ENCODE assay signal across 15 mouse cellular contexts in the genomic region with DNA sequence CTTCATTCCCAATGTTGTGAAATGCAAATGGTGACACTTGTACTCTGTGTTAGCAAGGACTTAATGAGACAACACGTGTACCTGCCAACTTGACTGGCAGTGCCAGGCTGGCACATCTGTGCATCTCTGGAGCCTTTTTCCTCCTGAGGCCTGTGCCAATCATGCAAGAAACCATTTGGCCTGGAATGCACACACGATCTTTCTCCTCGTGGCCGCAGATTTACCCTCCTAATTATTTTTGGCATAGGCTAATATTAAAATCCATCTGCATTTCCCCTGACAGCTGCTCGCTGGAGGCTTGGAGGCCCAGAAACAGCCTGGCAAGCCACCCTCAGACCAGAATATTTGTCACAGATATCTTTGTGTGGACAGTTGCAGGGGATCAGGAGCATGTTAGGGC. TPM values are rescaled to one million over a fixed set of nuclear protein-coding genes. Genes with fewer than 3 reads are reported as not detected.
DNase-seq lines count a peak whose midpoint lies in the region; ATAC-seq lines count a peak whose summit lies in the region.
"Had no signal": no experiment of that assay in that cellular context is flagged by ENCODE, and none has a peak within 500 bp of the region (broad histone marks: within the 10 kb centered on the region; RNA-seq: fewer than 3 reads in every experiment).

No protein-coding gene starts in this region.

- H3K9me3 ChIP-seq in hindbrain, embryonic 10.5 days = no peaks in the 10 kb centered on the region
- no peaks in the 10 kb centered on the region for H3K9me3 ChIP-seq in hindbrain, embryonic 16.5 days (ENCODE audit: control insufficient read depth, low read length)
- H3K9me3 ChIP-seq in midbrain, embryonic 14.5 days (ENCODE audit: control insufficient read depth, low read length) = no peaks in the 10 kb centered on the region
- H3K9me3 ChIP-seq in midbrain, embryonic 10.5 days (replicated peaks) = no peaks in the 10 kb centered on the region
- H3K9me3 ChIP-seq in stomach, embryonic 16.5 days (replicated peaks; ENCODE audit: control insufficient read depth, low read length) = no peaks in the 10 kb centered on the region
- H3K9me3 ChIP-seq: heart, embryonic 12.5 days had no signal

- peak overlapping the region; percentile 23; the same call in 1 of the 2 replicates for H3K27ac ChIP-seq in hindbrain, embryonic 10.5 days
- H3K27ac ChIP-seq in hindbrain, embryonic 16.5 days (ENCODE audit: low read depth, low read length) = no peak overlapping the region
- H3K27ac ChIP-seq in midbrain, embryonic 14.5 days (replicated peaks; ENCODE audit: low read depth, low read length) = no peak overlapping the region
- no peak overlapping the region for H3K27ac ChIP-seq in midbrain, embryonic 10.5 days (replicated peaks)
- peak overlapping the region; percentile 68 for H3K27ac ChIP-seq in stomach, embryonic 16.5 days (ENCODE audit: low read length)
- H3K27ac ChIP-seq: macrophage had no signal

- no peaks in the 10 kb centered on the region for H3K27me3 ChIP-seq in hindbrain, embryonic 10.5 days (ENCODE audit: insufficient read depth, poor library complexity, severe bottlenecking)
- H3K27me3 ChIP-seq in hindbrain, embryonic 16.5 days (replicated peaks; ENCODE audit: control insufficient read depth, insufficient read depth, low read length) = no peaks in the 10 kb centered on the region
- no peaks in the 10 kb centered on the region for H3K27me3 ChIP-seq in midbrain, embryonic 14.5 days (ENCODE audit: control insufficient read depth, insufficient read depth, low read length)
- no peaks in the 10 kb centered on the region for H3K27me3 ChIP-seq in midbrain, embryonic 10.5 days (ENCODE audit: low read depth, poor library complexity, severe bottlenecking)
- H3K27me3 ChIP-seq in stomach, embryonic 16.5 days (ENCODE audit: control insufficient read depth, insufficient read depth, low read length) = no peaks in the 10 kb centered on the region
- H3K27me3 ChIP-seq: CH12.LX; heart, embryonic 12.5 days; Patski had no signal

- no peak overlapping the region for H3K9ac ChIP-seq in hindbrain, embryonic 16.5 days (ENCODE audit: low read depth, low read length)
- H3K9ac ChIP-seq in midbrain, embryonic 14.5 days (replicated peaks; ENCODE audit: low read length) = no peak overlapping the region
- 0 out of 2 replicates have a peak overlapping the region, but pooled peaks have one; percentile 5 for H3K9ac ChIP-seq in stomach, embryonic 16.5 days (ENCODE audit: low read length)
- H3K9ac ChIP-seq: heart, embryonic 12.5 days had no signal

- H3K36me3 ChIP-seq in hindbrain, embryonic 10.5 days = peaks cover 90% of the 10 kb centered on the region
- H3K36me3 ChIP-seq in hindbrain, embryonic 16.5 days (ENCODE audit: control insufficient read depth, insufficient read depth, low read length) = no peaks in the 10 kb centered on the region
- no peaks in the 10 kb centered on the region for H3K36me3 ChIP-seq in midbrain, embryonic 14.5 days (ENCODE audit: control insufficient read depth, insufficient read depth, low read length)
- peaks cover 70% of the 10 kb centered on the region for H3K36me3 ChIP-seq in midbrain, embryonic 10.5 days
- no peaks in the 10 kb centered on the region for H3K36me3 ChIP-seq in stomach, embryonic 16.5 days (ENCODE audit: control insufficient read depth, insufficient read depth, low read length)
- H3K36me3 ChIP-seq: heart, embryonic 12.5 days had no signal

- 88% methylated on average over 5 of the region's 5 CpGs for WGBS in hindbrain, embryonic 10.5 days
- WGBS in hindbrain, embryonic 16.5 days = 43% methylated on average over 5 of the region's 5 CpGs
- WGBS in midbrain, embryonic 14.5 days = 46% methylated on average over 5 of the region's 5 CpGs
- WGBS in midbrain, embryonic 10.5 days = 91% methylated on average over 5 of the region's 5 CpGs
- 67% methylated on average over 5 of the region's 5 CpGs for WGBS in stomach, embryonic 16.5 days

- no peak overlapping the region for H3K4me3 ChIP-seq in hindbrain, embryonic 10.5 days
- H3K4me3 ChIP-seq in hindbrain, embryonic 16.5 days (ENCODE audit: low read length) = no peak overlapping the region
- H3K4me3 ChIP-seq in midbrain, embryonic 14.5 days (replicated peaks; ENCODE audit: low read depth, low read length) = no peak overlapping the region
- no peak overlapping the region for H3K4me3 ChIP-seq in midbrain, embryonic 10.5 days
- H3K4me3 ChIP-seq in stomach, embryonic 16.5 days (replicated peaks; ENCODE audit: low read length) = no peak overlapping the region
- H3K4me3 ChIP-seq: heart, embryonic 12.5 days had no signal

- H3K4me2 ChIP-seq in hindbrain, embryonic 16.5 days (ENCODE audit: low read length) = no peak overlapping the region
- H3K4me2 ChIP-seq in midbrain, embryonic 14.5 days (ENCODE audit: low read length) = no peak overlapping the region
- no peak overlapping the region for H3K4me2 ChIP-seq in stomach, embryonic 16.5 days (ENCODE audit: low read depth, low read length)
- H3K4me2 ChIP-seq: heart, embryonic 12.5 days; liver, embryonic 11.5 days had no signal

- peaks cover 42% of the 10 kb centered on the region for H3K4me1 ChIP-seq in hindbrain, embryonic 10.5 days (replicated peaks)
- peaks cover 42% of the 10 kb centered on the region for H3K4me1 ChIP-seq in hindbrain, embryonic 16.5 days (ENCODE audit: control insufficient read depth, insufficient read depth, low read depth, low read length)
- peaks cover 28% of the 10 kb centered on the region for H3K4me1 ChIP-seq in midbrain, embryonic 14.5 days (ENCODE audit: control insufficient read depth, insufficient read depth, low read length)
- peaks cover 66% of the 10 kb centered on the region for H3K4me1 ChIP-seq in midbrain, embryonic 10.5 days
- peaks cover 37% of the 10 kb centered on the region for H3K4me1 ChIP-seq in stomach, embryonic 16.5 days (ENCODE audit: control insufficient read depth, insufficient read depth, low read length)

- DNase-seq in hindbrain, embryonic 10.5 days (ENCODE audit: low spot score) = no peak
- peak; percentile 31 for DNase-seq in midbrain, embryonic 14.5 days
- no peak for DNase-seq in midbrain, embryonic 10.5 days (ENCODE audit: low spot score)
- peak; percentile 74 for DNase-seq in gonadal fat pad, adult 2 months (ENCODE audit: low read depth)
- DNase-seq in right cerebral cortex, postnatal 10 days (ENCODE audit: low spot score in 2 of 2) = no peak
- DNase-seq: kidney, postnatal 36 days; spleen, adult 18-20 months had no signal

- no peak for ATAC-seq in hindbrain, embryonic 16.5 days
- no peak for ATAC-seq in midbrain, embryonic 14.5 days (ENCODE audit: low FRiP score, low TSS enrichment)
- ATAC-seq in stomach, embryonic 16.5 days (ENCODE audit: insufficient read depth, low FRiP score) = no peak
- ATAC-seq: inflammation-experienced regulatory T-cells, adult 6 months; Patski had no signal

RNA-seq across cellular contexts. Expression of gene Nkd1, which starts 56.5 kb away (rescaled TPM):
- 124 and 125 TPM in 2 replicates for polyA plus RNA-seq in hindbrain, embryonic 10.5 days (2016; fragmentation: Nextera tagmentation; extraction: Ambion mirVana)
- polyA plus RNA-seq in hindbrain, embryonic 16.5 days (2015; fragmentation: Nextera tagmentation; extraction: Ambion mirVana) = 45.8 and 63.0 TPM in 2 replicates
- polyA plus RNA-seq in midbrain, embryonic 14.5 days (2014; fragmentation: Nextera tagmentation; extraction: Ambion mirVana) = 46.2 and 66.4 TPM in 2 replicates
- 72.3 and 80.1 TPM in 2 replicates for polyA plus RNA-seq in midbrain, embryonic 10.5 days (2016; fragmentation: Nextera tagmentation; extraction: Ambion mirVana)
- polyA plus RNA-seq in gonadal fat pad, adult 2 months (2012; rRNA removed) = 47.4 and 50.9 TPM in 2 replicates
- polyA plus RNA-seq in stomach, embryonic 16.5 days (2015; fragmentation: Nextera tagmentation; extraction: Ambion mirVana) = 36.4 and 36.8 TPM in 2 replicates
- polyA plus RNA-seq: inflammation-experienced regulatory T-cells, adult 6 months; macrophage had no signal

RNA-seq across cellular contexts. Expression of gene Snx20, which starts 58.3 kb away (rescaled TPM):
- polyA plus RNA-seq in hindbrain, embryonic 10.5 days (2016; fragmentation: Nextera tagmentation; extraction: Ambion mirVana) = 1.1 and 1.3 TPM in 2 replicates
- polyA plus RNA-seq in hindbrain, embryonic 16.5 days (2015; fragmentation: Nextera tagmentation; extraction: Ambion mirVana) = 1.1 TPM in 2 replicates
- polyA plus RNA-seq in midbrain, embryonic 14.5 days (2014; fragmentation: Nextera tagmentation; extraction: Ambion mirVana) = 0.82 and 1.1 TPM in 2 replicates
- polyA plus RNA-seq in midbrain, embryonic 10.5 days (2016; fragmentation: Nextera tagmentation; extraction: Ambion mirVana) = 1.2 and 1.3 TPM in 2 replicates
- polyA plus RNA-seq in gonadal fat pad, adult 2 months (2012; rRNA removed) = 3.7 and 3.8 TPM in 2 replicates
- 1.4 and 1.9 TPM in 2 replicates for polyA plus RNA-seq in stomach, embryonic 16.5 days (2015; fragmentation: Nextera tagmentation; extraction: Ambion mirVana)

Comparison
In these comparisons a context has a peak if more than half of its experiments do, and no peak if none do; other contexts are left out.
1. DNase-seq: peak in midbrain, embryonic 14.5 days (single experiment) and gonadal fat pad, adult 2 months (single experiment); none in hindbrain, embryonic 10.5 days (single experiment), midbrain, embryonic 10.5 days (single experiment) and right cerebral cortex, postnatal 10 days (0 of 2).
2. H3K27ac ChIP-seq: peak in hindbrain, embryonic 10.5 days (single experiment) and stomach, embryonic 16.5 days (single experiment); none in hindbrain, embryonic 16.5 days (single experiment), midbrain, embryonic 14.5 days (single experiment) and midbrain, embryonic 10.5 days (single experiment).